Mouse (Mus musculus) c-Kit-positive CD71-negative TER-119-negative erythroid progenitor cells, embryonic 14.5 days (primary cell): ENCODE data around the gene Hsph1.

ENCODE experiments used
- DNase-seq: peaks from one replicate; pipeline ENCODE4 v3.0.0-alpha.2; 2013; ENCODE audit warnings: low read depth

The Hsph1 gene

GRCm38 (mm10) chr5:149641277-149641892 is 5.2 kb upstream of the Hsph1 start:
- DNase-seq: no peak

GRCm38 (mm10) chr5:149637306-149637705 is 1.1 kb upstream of the Hsph1 start:
- no peak for DNase-seq

- DNase-seq: no peak
Observed at GRCm38 (mm10) chr5:149635556-149635955, 620 bp downstream of the Hsph1 start.

- no peak for DNase-seq
Observed at GRCm38 (mm10) chr5:149634409-149635035, 1.7 kb downstream of the Hsph1 start.

- no peak for DNase-seq
Observed at GRCm38 (mm10) chr5:149625547-149625946, 10.6 kb downstream of the Hsph1 start.

GRCm38 (mm10) chr5:149623815-149624675 is 12.1 kb downstream of the Hsph1 start:
- DNase-seq: no peak

GRCm38 (mm10) chr5:149622644-149623043 is 13.5 kb downstream of the Hsph1 start:
- DNase-seq: no peak

GRCm38 (mm10) chr5:149622152-149622551 is 14.0 kb downstream of the Hsph1 start:
- DNase-seq: no peak

GRCm38 (mm10) chr5:149617776-149618425 is 18.3 kb downstream of the Hsph1 start:
- no peak for DNase-seq

GRCm38 (mm10) chr5:149616817-149617216 is 19.4 kb downstream of the Hsph1 start:
- no peak for DNase-seq

GRCm38 (mm10) chr5:149616138-149616537 is 20.0 kb downstream of the Hsph1 start:
- DNase-seq: no peak

- DNase-seq: no peak
Observed at GRCm38 (mm10) chr5:149612740-149613139, 23.4 kb downstream of the Hsph1 start.

GRCm38 (mm10) chr5:149612165-149612518 is 24.0 kb downstream of the Hsph1 start:
- no peak for DNase-seq

- DNase-seq: no peak
Observed at GRCm38 (mm10) chr5:149611476-149612164, 24.6 kb downstream of the Hsph1 start.

GRCm38 (mm10) chr5:149607083-149607720 is 29.0 kb downstream of the Hsph1 start:
- DNase-seq: no peak

- no peak for DNase-seq
Observed at GRCm38 (mm10) chr5:149603241-149603640, 32.9 kb downstream of the Hsph1 start.

- DNase-seq: no peak
Observed at GRCm38 (mm10) chr5:149601996-149602395, 34.2 kb downstream of the Hsph1 start.

GRCm38 (mm10) chr5:149597351-149597750 is 38.8 kb downstream of the Hsph1 start:
- no peak for DNase-seq

- DNase-seq: no peak
Observed at GRCm38 (mm10) chr5:149594215-149594614, 42.0 kb downstream of the Hsph1 start.

GRCm38 (mm10) chr5:149589932-149590331 is 46.2 kb downstream of the Hsph1 start:
- DNase-seq: no peak

GRCm38 (mm10) chr5:149588814-149589534 is 47.2 kb downstream of the Hsph1 start:
- no peak for DNase-seq
